Mouse (Mus musculus) C2C12 (cell line): Measurements from ENCODE around the gene Iqgap1.

Experiments
- CTCF ChIP-seq: IDR thresholded peaks from one replicate; pipeline ENCODE4 v1.5.1; 2011; ENCODE audit not compliant: control insufficient read depth, insufficient read depth, insufficient read length
- MAX ChIP-seq: IDR thresholded peaks from one replicate; pipeline ENCODE4 v1.6.1; 2011; ENCODE audit warnings: mild to moderate bottlenecking, control low read depth

GRCm38 (mm10) chr7:80799307-80799706 lies 26.5 kb downstream of the Iqgap1 start:
- TF ChIP-seq CTCF (no peak), MAX (no peak)
